In the genomic region with DNA sequence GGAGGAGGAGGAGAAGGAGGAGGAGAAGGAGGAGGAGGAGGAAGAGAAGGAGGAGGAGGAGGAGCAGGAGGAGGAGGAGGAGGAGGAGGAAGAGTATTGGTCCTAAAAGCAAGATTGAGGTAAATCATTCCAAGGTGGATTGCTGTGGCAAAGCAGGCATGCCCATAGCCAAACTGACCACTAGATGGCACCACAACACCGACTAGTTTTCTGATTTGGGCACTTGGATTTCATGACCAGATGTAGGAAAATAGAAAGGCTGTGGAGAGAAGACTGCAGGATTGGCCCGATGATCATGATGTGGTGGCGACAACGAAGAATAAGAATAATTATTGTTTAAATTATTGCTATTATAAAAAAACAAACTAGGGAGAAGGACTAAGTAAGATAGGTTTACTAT, we compare ENCODE assay signal across 8 mouse cellular contexts.
DNase-seq lines count a peak whose midpoint lies in the region; ATAC-seq and TF ChIP-seq lines count a peak whose summit lies in the region.

No protein-coding gene starts in this region.

- H3K9me3 ChIP-seq in ES-E14 (ENCODE audit: control insufficient read depth, insufficient read depth, low read depth, low read length) = no peaks in the 10 kb centered on the region
- no peaks in the 10 kb centered on the region for H3K9me3 ChIP-seq in forebrain, embryonic 12.5 days
- no peaks in the 10 kb centered on the region for H3K9me3 ChIP-seq in hindbrain, embryonic 11.5 days (ENCODE audit: control insufficient read depth, low read length)
- H3K9me3 ChIP-seq in lung, postnatal 0 days (ENCODE audit: low read length) = no peaks in the 10 kb centered on the region

- H3K4me1 ChIP-seq in ES-E14 (ENCODE audit: control insufficient read depth in 2 of 2, insufficient read depth in 2 of 2, low read length in 2 of 2, poor library complexity in 1 of 2) = no peaks in the 10 kb centered on the region
- peaks cover 23% of the 10 kb centered on the region for H3K4me1 ChIP-seq in forebrain, embryonic 12.5 days
- no peaks in the 10 kb centered on the region; the same call in 1 of the 2 replicates for H3K4me1 ChIP-seq in hindbrain, embryonic 11.5 days (replicated peaks; ENCODE audit: control insufficient read depth, insufficient read depth, low read length)
- H3K4me1 ChIP-seq in lung, postnatal 0 days (ENCODE audit: insufficient read depth, low read depth, low read length) = no peaks in the 10 kb centered on the region

- in situ Hi-C loops in ES-E14 (cut with MboI; ENCODE audit: low sequenced_read_pairs in 2 of 2, unreplicated experiment in 2 of 2) = loop anchor here in 1 of 2 experiments (10.0 kb wide), 2 partner anchors 150 to 320 kb away; no protein-coding TSS in a partner anchor

- WGBS in forebrain, embryonic 12.5 days = 27% methylated on average over 4 of the region's 4 CpGs
- 30% methylated on average over 4 of the region's 4 CpGs for WGBS in hindbrain, embryonic 11.5 days
- WGBS in lung, postnatal 0 days = 12% methylated on average over 4 of the region's 4 CpGs

- peak; percentile 69 for DNase-seq in ES-E14 (ENCODE audit: low read depth, low spot score)
- peak; percentile 71 for DNase-seq in brain, embryonic 18.5 days (ENCODE audit: low read depth, low spot score)
- DNase-seq in hindbrain, embryonic 11.5 days (ENCODE audit: low spot score) = peak; percentile 94
- peak; percentile 85 to 91 for DNase-seq in layer of hippocampus, adult 2 months (ENCODE audit: low spot score in 2 of 2)
- peak; percentile 80 for DNase-seq in lung, postnatal 0 days (ENCODE audit: low spot score)
- peak; percentile 54 for DNase-seq in retina, adult 2 months (ENCODE audit: low read depth, low spot score)
- peak; percentile 77 for DNase-seq in thymus, postnatal 25 days

- H3K27me3 ChIP-seq in forebrain, embryonic 12.5 days = no peaks in the 10 kb centered on the region
- H3K27me3 ChIP-seq in hindbrain, embryonic 11.5 days (ENCODE audit: control insufficient read depth, insufficient read depth, low read length) = no peaks in the 10 kb centered on the region
- H3K27me3 ChIP-seq in lung, postnatal 0 days (replicated peaks; ENCODE audit: insufficient read depth, low read length) = no peaks in the 10 kb centered on the region

- peak; percentile 75 for ATAC-seq in forebrain, embryonic 12.5 days (ENCODE audit: low FRiP score)
- ATAC-seq in hindbrain, embryonic 11.5 days (ENCODE audit: low FRiP score) = peak; percentile 63
- ATAC-seq in lung, postnatal 0 days = peak; percentile 38

- no peak overlapping the region for H3K9ac ChIP-seq in ES-E14 (ENCODE audit: insufficient read depth, low read depth, low read length, poor library complexity, severe bottlenecking)
- H3K9ac ChIP-seq in forebrain, embryonic 12.5 days = no peak overlapping the region
- H3K9ac ChIP-seq in hindbrain, embryonic 11.5 days (ENCODE audit: low read depth, low read length) = no peak overlapping the region
- H3K9ac ChIP-seq in lung, postnatal 0 days (replicated peaks; ENCODE audit: low read depth) = no peak overlapping the region

- H3K4me2 ChIP-seq in forebrain, embryonic 12.5 days = no peak overlapping the region
- H3K4me2 ChIP-seq in hindbrain, embryonic 11.5 days (replicated peaks; ENCODE audit: low read depth, low read length) = no peak overlapping the region
- H3K4me2 ChIP-seq in lung, postnatal 0 days (replicated peaks; ENCODE audit: low read depth, low read length) = no peak overlapping the region

- no peak for TF ChIP-seq EP300 in lung, postnatal 0 days (IDR thresholded peaks at IDR 0.05)

- H3K27ac ChIP-seq in ES-E14 (ENCODE audit: insufficient read depth, low read depth, low read length, poor library complexity, severe bottlenecking) = no peak overlapping the region
- no peak overlapping the region for H3K27ac ChIP-seq in forebrain, embryonic 12.5 days
- no peak overlapping the region for H3K27ac ChIP-seq in hindbrain, embryonic 11.5 days (ENCODE audit: low read depth, low read length)
- no peak overlapping the region for H3K27ac ChIP-seq in layer of hippocampus, adult 2 months
- H3K27ac ChIP-seq in lung, postnatal 0 days (ENCODE audit: low read length) = no peak overlapping the region

- H3K36me3 ChIP-seq in ES-E14 (ENCODE audit: control insufficient read depth, insufficient read depth, low read length, poor library complexity, severe bottlenecking) = no peaks in the 10 kb centered on the region
- H3K36me3 ChIP-seq in forebrain, embryonic 12.5 days (replicated peaks) = no peaks in the 10 kb centered on the region
- no peaks in the 10 kb centered on the region for H3K36me3 ChIP-seq in hindbrain, embryonic 11.5 days (ENCODE audit: control insufficient read depth, insufficient read depth, low read length)
- no peaks in the 10 kb centered on the region for H3K36me3 ChIP-seq in lung, postnatal 0 days (ENCODE audit: insufficient read depth, low read length)

- peak; percentile 84 for TF ChIP-seq CTCF in layer of hippocampus, adult 2 months (conservative IDR thresholded peaks at IDR 0.05)
- TF ChIP-seq CTCF in lung, postnatal 0 days (IDR thresholded peaks at IDR 0.05) = peak; percentile 93

- H3K4me3 ChIP-seq in ES-E14 (ENCODE audit: insufficient read depth in 1 of 2, low read depth in 1 of 2, low read length in 2 of 2, poor library complexity in 1 of 2, severe bottlenecking in 1 of 2) = no peak overlapping the region
- H3K4me3 ChIP-seq in forebrain, embryonic 12.5 days (replicated peaks) = no peak overlapping the region
- H3K4me3 ChIP-seq in hindbrain, embryonic 11.5 days (ENCODE audit: low read depth, low read length) = no peak overlapping the region
- no peak overlapping the region for H3K4me3 ChIP-seq in layer of hippocampus, adult 2 months
- no peak overlapping the region for H3K4me3 ChIP-seq in lung, postnatal 0 days (ENCODE audit: low read depth, low read length)

TF ChIP-seq in ES-E14, 5 proteins besides CTCF, POLR2A, EP300 and RAD21:
- TF ChIP-seq ZNF384 (IDR thresholded peaks at IDR 0.05; ENCODE audit: low read depth, low read length) (no peak), ZC3H11A (IDR thresholded peaks at IDR 0.05; ENCODE audit: borderline replicate concordance, low read depth, low read length) (peak; percentile 92)
